Mouse (Mus musculus) cerebellum, adult 9-10 months (tissue): Measurements from ENCODE around the gene Hypm.

Experiments
- DNase-seq: peaks from one replicate; pipeline ENCODE4 v3.0.0; 2022

The Hypm gene

DNA sequence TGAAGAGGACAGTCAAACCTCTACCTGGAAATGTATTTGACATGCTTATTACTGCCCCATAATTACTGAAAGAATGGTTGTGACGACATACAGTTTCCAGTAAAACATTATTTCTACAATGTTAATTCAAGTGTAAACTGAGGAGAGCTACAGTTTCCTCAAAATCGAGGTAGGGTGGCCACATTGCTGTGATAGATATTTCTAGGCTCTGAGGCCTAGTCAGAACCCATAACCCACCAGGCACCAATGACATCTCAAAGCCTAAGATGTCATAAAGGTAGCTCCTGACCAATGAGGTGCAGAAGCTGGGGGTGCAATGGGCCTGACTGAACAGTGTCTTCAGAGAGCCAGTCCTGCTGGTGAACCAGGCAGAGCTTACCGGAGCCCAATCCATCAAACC lies at the start of gene Hypm:
Hypm (plus strand) TSS at position 301 of the 400 bp plus-strand sequence.
- DNase-seq = no peak

- DNase-seq = no peak
Measured at GRCm38 (mm10) chrX:9810101-9810500, 36.6 kb upstream of the Hypm start.

GRCm38 (mm10) chrX:9812469-9812868 lies 34.3 kb upstream of the Hypm start:
- DNase-seq = no peak

GRCm38 (mm10) chrX:9834779-9835178 lies 11.9 kb upstream of the Hypm start:
- no peak for DNase-seq

DNA sequence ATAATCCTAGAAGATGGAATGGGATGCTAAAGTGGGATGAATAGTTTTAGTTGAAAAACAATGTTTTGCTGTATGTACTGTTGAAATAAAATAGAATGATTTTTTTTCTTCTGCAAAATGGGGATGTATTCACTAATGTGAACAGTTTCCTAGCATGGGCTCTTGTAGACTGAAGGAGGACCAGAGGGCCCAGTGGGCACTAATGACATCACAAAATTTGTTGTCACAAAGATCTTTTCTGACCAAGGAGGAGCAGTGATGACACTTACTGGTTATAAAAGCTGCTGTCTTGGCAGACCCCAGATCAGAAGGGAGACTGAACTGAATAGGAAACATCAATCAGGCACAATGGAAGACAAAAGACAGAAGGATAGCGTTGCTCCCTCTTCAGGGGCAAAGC lies 2.7 kb downstream of the Hypm start, which contains the start of gene H2al3:
H2al3 (plus strand) TSS at position 301 of the 400 bp plus-strand sequence.
- no peak for DNase-seq

DNA sequence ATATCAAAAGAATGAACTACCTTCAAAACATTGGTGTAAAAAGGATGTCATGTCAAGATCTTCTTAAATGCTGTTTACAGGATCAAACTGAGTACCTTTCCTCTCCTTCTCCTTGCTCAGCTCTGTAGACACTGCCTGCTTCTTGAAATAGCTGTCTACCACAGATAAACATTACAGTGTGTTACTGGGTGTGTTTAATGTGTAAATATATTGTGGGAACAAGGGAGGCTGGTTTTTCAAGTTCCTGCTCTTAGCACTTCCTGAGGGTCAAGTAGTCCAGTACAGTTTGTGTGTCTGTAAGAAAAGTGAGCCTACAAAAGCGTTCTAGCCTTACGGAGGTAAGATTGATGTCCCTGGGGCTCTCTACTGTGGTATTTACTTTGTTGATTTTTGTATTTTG lies 15.1 kb downstream of the Hypm start:
- DNase-seq = no peak

DNA sequence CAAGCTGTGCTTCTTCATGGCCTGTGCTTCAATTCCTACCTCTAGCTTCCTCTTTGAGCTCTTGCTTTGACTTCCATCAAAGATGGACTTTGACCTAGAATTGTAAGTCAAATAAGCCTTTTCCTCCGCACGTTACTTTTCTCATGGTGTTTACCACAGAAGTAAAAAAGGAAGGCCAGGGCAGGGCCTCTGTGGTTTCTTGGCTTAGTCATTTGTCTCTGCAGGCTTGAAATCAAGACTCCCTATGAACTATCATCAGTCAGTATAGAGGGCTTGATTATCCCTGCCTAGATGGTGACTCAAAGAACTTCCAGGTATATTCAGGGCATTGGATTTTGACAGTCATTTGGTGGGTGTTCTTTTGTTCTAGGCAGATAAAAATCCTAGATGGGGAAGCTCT lies 28.8 kb downstream of the Hypm start:
- no peak for DNase-seq

DNA sequence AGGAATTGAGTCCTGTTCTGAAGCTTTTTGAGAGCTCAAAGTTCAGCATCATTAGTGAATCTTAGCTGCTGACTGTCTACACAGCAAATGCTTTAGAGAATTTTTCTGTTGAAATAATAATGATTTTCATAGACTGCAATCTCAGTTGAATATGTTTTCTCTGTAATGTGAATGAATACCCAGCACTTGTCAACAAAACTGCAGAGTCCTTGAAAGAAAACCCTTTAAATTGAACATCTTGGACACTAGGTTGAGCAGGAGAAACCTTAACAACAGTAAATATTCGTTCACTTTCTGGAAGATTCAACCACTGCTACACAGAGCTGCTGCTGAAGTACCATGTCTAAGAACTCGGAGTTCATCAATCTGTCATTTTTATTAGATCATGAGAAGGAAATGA lies 38.6 kb downstream of the Hypm start, which contains the start of gene Sytl5:
Sytl5 (plus strand) TSS at position 301 of the 400 bp plus-strand sequence.
- no peak for DNase-seq
